Mouse (Mus musculus) MEL (cell line): ENCODE data around the gene Txn2.

Experiments
- CHD1 ChIP-seq: IDR thresholded peaks from 2 replicates; pipeline ENCODE4 v1.6.1; 2012; ENCODE audit warnings: low read depth, mild to moderate bottlenecking, inconsistent platforms, low read length, improper control_type of control experiment
- CHD2 ChIP-seq: IDR thresholded peaks from 2 replicates; pipeline ENCODE4 v1.6.1; 2011; ENCODE audit warnings: low read length, improper control_type of control experiment
- CTCF ChIP-seq, 3 experiments: IDR thresholded peaks in 2 of 3; conservative IDR thresholded peaks in 1 of 3; 2 replicates each; pipeline ENCODE4 v1.5.1; 2011 to 2012; ENCODE audit warnings: low read length in 3 of 3, low read depth in 2 of 3, mild to moderate bottlenecking in 2 of 3, improper control_type of control experiment in 1 of 3, inconsistent platforms in 1 of 3, mixed read lengths in 1 of 3, moderate library complexity in 1 of 3; ENCODE audit not compliant: control insufficient read depth in 1 of 3, insufficient read depth in 1 of 3, poor library complexity in 1 of 3, severe bottlenecking in 1 of 3
- ELF1 ChIP-seq: IDR thresholded peaks from 2 replicates; pipeline ENCODE4 v1.6.1; 2014; ENCODE audit warnings: low read depth, mild to moderate bottlenecking, inconsistent platforms, low read length, improper control_type of control experiment, moderate library complexity
- EP300 ChIP-seq, 2 experiments: IDR thresholded peaks; 2 replicates each; pipeline ENCODE4 v1.6.1; 2011; ENCODE audit warnings: improper control_type of control experiment in 2 of 2, low read length in 2 of 2, low read depth in 1 of 2, mild to moderate bottlenecking in 1 of 2
- HCFC1 ChIP-seq: IDR thresholded peaks from 2 replicates; pipeline ENCODE4 v1.6.1; 2012; ENCODE audit warnings: low read depth, mild to moderate bottlenecking, inconsistent platforms, low read length, improper control_type of control experiment, moderate library complexity
- JUND ChIP-seq: IDR thresholded peaks from 2 replicates; pipeline ENCODE4 v1.6.1; 2011; ENCODE audit warnings: low read depth, mild to moderate bottlenecking, improper control_type of control experiment, low read length
- MXI1 ChIP-seq: IDR thresholded peaks from 2 replicates; pipeline ENCODE4 v1.6.1; 2011; ENCODE audit warnings: mild to moderate bottlenecking, low read depth, low read length, improper control_type of control experiment
- MYC ChIP-seq: IDR thresholded peaks from 2 replicates; pipeline ENCODE4 v1.6.1; 2011; ENCODE audit warnings: low read depth, mild to moderate bottlenecking, low read length, improper control_type of control experiment, moderate library complexity
- POLR2A ChIP-seq, 2 experiments: IDR thresholded peaks; 2 replicates each; pipeline ENCODE4 v1.6.1; 2011 to 2012; ENCODE audit warnings: low read length in 2 of 2, mild to moderate bottlenecking in 2 of 2, control low read depth in 1 of 2, improper control_type of control experiment in 1 of 2, low read depth in 1 of 2, moderate library complexity in 1 of 2; ENCODE audit not compliant: control insufficient read depth in 1 of 2, insufficient read depth in 1 of 2, poor library complexity in 1 of 2
- TBP ChIP-seq: IDR thresholded peaks from 2 replicates; pipeline ENCODE4 v1.8.0; 2011; ENCODE audit warnings: low read depth, low read length, improper control_type of control experiment
- USF1 ChIP-seq: IDR thresholded peaks from 2 replicates; pipeline ENCODE4 v1.6.1; 2014; ENCODE audit warnings: low read depth, mild to moderate bottlenecking, inconsistent platforms, low read length, improper control_type of control experiment, moderate library complexity

DNA sequence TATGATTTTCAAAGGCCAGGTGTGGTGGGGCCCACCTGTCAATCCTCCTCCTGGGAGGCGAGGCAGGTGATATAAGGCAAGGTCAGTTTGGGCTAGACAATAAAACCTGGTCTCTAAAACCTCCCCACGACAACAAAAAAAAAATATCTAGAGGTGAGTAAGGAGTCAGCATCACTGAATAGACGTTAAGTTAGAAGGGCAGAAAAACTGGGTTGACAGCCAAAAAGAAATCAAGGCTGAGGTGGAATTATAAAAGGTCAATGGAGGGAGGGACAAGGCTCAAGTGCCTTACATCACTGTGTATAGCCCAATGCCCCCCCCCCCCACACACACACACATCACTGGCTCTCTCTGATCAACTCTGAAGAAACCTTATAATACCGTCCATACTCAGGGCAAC, 715 bp downstream of the Txn2 start:
- TF ChIP-seq CHD2 (no peak), JUND (no peak), CHD1 (no peak), CTCF (IDR thresholded peaks at IDR 0.05 in 2 of 3, conservative IDR thresholded peaks at IDR 0.05 in 1 of 3; ENCODE audit: control insufficient read depth in 1 of 3, insufficient read depth in 1 of 3, low read depth in 2 of 3, low read length in 3 of 3, poor library complexity in 1 of 3, severe bottlenecking in 1 of 3) (no peak), MYC (no peak), EP300 (IDR thresholded peaks at IDR 0.05; ENCODE audit: low read depth in 1 of 2, low read length in 2 of 2) (no peak), MXI1 (no peak), TBP (no peak), USF1 (no peak), HCFC1 (no peak), ELF1 (no peak), POLR2A (IDR thresholded peaks at IDR 0.05; ENCODE audit: control insufficient read depth in 1 of 2, insufficient read depth in 1 of 2, low read depth in 1 of 2, low read length in 2 of 2, poor library complexity in 1 of 2) (no peak)
